Mouse (Mus musculus): ENCODE data around the gene Sdf2l1. TPM values are rescaled to one million over a fixed set of nuclear protein-coding genes. Genes with fewer than 3 reads are reported as not detected.
A peak's percentile ranks its signal among the peaks of the same experiment; 100 is the strongest.
"Not testable (repeated sequence)": the region's sequence is repeated elsewhere in the genome, so short reads cannot be mapped to it uniquely, and the experiment has no call there.

The Sdf2l1 gene
- polyA plus RNA-seq (2015; fragmentation: Nextera tagmentation; extraction: Ambion mirVana), result 37.0 and 42.9 TPM in 2 replicates

DNA sequence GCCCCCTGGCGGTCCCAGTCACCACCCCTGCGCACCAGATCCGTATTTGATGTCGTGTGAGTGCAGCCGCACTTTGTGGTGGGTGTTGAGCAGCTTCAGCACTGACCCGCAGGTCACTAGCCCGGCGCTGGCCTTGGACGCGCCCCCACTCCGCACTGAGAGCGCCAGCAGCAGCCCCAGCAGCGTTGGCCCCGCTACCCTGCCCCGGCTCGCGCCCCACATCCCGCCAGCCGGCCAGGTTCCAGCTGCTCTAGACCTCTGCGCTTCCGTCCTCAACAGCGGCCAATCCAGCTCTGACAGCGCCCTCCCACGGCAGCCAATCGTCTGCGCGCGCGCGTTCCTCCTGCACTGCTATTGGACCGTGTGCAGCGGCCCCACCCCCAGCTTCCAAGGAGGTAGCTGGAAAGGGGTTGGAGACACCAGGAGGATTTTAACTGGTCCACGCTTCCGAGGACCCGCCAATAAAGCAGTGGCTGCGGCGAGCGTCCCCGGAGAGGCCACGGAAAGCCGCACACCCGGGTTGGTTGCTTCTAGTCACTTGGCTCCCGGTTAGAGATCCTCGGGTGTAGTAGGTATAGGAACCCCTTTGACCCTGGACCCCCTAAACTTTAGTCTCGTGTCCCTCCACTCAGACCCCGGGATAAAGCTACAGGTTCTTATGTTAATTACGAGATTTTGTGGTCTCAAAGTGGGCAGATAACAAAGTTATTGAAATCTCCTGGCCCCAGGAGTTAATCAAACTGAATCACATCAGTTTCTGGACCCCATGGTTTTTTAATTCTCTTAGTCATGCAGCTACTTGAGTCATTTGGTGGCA lies at the start of gene Sdf2l1:
Sdf2l1 (minus strand) TSS at position 295 of the 817 bp plus-strand sequence.
- H3K27me3 ChIP-seq, result no peaks in the 10 kb centered on the region
- H3K9me3 ChIP-seq, result no peaks in the 10 kb centered on the region
- H3K27ac ChIP-seq, result peak within 1 kb of the TSS; percentile 82
- no peaks in the 10 kb centered on the region for H3K36me3 ChIP-seq
- peaks cover 20% of the 10 kb centered on the region for H3K4me1 ChIP-seq (replicated peaks)
- H3K9ac ChIP-seq (replicated peaks), result peak within 1 kb of the TSS; percentile 78
- peak within 1 kb of the TSS; percentile 97 for H3K4me2 ChIP-seq (replicated peaks)
- under 1% methylated on average over 47 of the region's 47 CpGs for WGBS
- H3K4me3 ChIP-seq (replicated peaks), result peak within 1 kb of the TSS; percentile 85
- peak; percentile 99 for ATAC-seq

DNA sequence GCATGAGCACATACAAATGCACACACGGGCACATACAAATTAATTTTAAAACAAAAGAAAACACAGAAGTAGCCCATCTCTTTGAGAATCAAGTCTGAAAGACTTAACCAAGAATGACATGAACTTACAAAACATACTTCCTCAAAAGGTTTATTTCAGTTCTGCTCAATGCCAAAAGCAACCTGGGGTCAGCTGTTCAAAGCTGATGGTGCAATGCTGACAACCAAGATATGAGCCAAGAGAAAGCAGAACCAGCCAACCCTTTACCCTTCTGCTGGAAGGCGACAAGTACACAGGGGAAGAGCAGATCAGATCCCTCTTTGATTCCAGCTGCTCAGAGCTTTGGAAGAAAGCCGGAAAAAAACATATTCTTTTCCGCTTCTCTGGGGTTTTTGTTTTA lies 49.2 kb upstream of the Sdf2l1 start:
- Histone ChIP-seq H3K4me3 (replicated peaks) (no peak overlapping the region), H3K4me2 (replicated peaks) (no peak overlapping the region), H3K27me3 (no peaks in the 10 kb centered on the region), H3K27ac (no peak overlapping the region), H3K36me3 (peaks cover 16% of the 10 kb centered on the region), H3K9me3 (no peaks in the 10 kb centered on the region), H3K4me1 (replicated peaks) (no peaks in the 10 kb centered on the region), H3K9ac (replicated peaks) (no peak overlapping the region)
- 91% methylated on average over 4 of the region's 4 CpGs for WGBS
- ATAC-seq, result no peak

DNA sequence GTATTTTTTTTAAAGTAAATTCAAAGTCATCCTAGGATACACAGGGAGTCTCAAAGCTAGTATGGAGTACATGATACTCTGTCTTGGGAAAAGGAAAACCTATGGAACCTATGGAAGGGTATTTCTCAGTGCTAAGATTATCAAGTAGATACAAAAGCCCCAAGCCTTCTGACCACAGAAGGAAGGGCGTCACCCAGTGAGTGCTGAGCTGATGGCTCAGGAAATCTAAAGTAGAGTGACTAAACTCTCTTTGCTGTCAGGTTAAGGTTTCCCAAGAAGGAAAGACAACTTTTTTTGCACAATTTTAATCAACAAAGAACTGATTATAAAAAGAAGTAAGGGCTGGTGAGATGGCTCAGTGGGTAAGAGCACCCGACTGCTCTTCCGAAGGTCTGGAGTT lies 47.5 kb upstream of the Sdf2l1 start:
- no peak overlapping the region for H3K4me2 ChIP-seq (replicated peaks)
- ATAC-seq, result no peak
- H3K4me3 ChIP-seq (replicated peaks), result no peak overlapping the region
- peaks cover 17% of the 10 kb centered on the region for H3K36me3 ChIP-seq
- H3K9ac ChIP-seq (replicated peaks), result no peak overlapping the region
- H3K4me1 ChIP-seq (replicated peaks), result no peaks in the 10 kb centered on the region
- no peak overlapping the region for H3K27ac ChIP-seq
- H3K9me3 ChIP-seq, result no peaks in the 10 kb centered on the region
- WGBS, result 95% methylated on average over 3 of the region's 3 CpGs
- H3K27me3 ChIP-seq, result no peaks in the 10 kb centered on the region

DNA sequence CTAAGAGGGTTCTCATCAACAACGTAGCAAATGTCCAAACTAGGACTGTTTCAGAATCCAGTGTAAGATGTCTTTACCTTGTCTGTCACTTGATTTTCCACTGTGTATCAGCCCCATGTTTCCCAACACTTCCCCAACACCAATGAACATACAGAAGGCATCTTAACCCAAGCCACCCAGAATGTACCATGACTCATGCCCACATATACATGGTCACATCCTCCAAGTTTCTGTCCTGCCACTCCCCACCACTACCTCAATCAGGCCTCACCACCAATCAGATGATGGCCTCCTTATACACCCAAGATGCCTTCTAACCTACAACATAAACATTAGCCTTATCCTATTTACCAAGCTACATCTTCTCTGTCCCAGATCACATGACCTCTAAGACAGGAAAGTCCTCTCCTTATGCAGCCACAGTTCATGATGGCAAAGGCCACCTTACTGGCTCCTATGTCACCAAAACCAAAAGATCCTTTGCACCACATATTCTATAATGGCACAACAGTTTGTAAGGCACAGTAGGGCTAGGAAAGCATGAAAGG lies 45.5 kb upstream of the Sdf2l1 start:
- no peak for ATAC-seq
- no peaks in the 10 kb centered on the region for H3K9me3 ChIP-seq
- no peaks in the 10 kb centered on the region for H3K4me1 ChIP-seq (replicated peaks)
- H3K36me3 ChIP-seq, result peaks cover 32% of the 10 kb centered on the region
- H3K4me2 ChIP-seq (replicated peaks), result no peak overlapping the region
- H3K4me3 ChIP-seq (replicated peaks), result no peak overlapping the region
- no peak overlapping the region for H3K9ac ChIP-seq (replicated peaks)
- no peak overlapping the region for H3K27ac ChIP-seq
- 96% methylated on average over 1 of the region's 1 CpGs for WGBS
- no peaks in the 10 kb centered on the region for H3K27me3 ChIP-seq

DNA sequence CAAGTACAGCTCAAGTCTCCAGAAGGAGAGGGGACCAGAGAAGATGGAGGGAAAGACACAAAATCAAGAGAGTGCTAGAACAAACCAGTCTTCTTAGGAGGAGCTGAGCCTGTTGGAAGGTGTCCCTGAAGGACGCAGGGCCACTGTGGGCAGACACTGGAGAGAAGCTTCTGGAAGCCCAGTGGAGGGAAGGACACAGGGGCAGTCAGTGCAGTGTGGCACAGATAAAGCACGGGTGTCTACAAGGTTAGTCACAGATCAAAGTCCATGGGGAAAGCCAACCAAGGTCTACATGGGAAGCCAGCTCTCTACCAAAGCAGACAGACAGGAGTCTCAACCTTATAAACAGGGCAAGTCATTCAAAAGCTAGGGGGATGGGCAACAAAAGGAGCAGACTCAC lies 43.6 kb upstream of the Sdf2l1 start:
- Histone ChIP-seq H3K9me3 (no peaks in the 10 kb centered on the region), H3K4me3 (replicated peaks) (no peak overlapping the region), H3K36me3 (peaks cover 41% of the 10 kb centered on the region), H3K4me1 (replicated peaks) (no peaks in the 10 kb centered on the region), H3K4me2 (replicated peaks) (no peak overlapping the region), H3K9ac (replicated peaks) (no peak overlapping the region), H3K27me3 (no peaks in the 10 kb centered on the region), H3K27ac (no peak overlapping the region)
- no peak for ATAC-seq
- WGBS, result 87% methylated on average over 2 of the region's 2 CpGs

DNA sequence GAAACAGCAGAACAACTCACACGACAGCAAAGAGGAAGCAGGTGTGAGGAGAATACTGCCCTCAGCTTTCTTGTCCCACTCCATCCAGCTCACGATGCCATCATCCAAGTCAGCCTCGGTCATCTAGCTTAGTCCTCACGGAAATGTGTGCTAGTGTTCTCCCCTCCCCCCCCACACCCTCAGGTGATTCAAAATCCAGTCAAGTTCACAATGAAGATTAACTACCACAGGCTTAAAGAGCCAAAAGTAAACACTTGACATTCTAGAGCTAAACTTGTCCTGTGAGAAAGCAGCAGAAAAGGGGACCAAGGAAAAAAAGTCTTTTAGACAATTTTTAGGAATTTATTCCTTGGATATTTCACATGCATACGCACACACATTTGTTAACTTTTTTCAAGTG lies 35.9 kb upstream of the Sdf2l1 start:
- H3K36me3 ChIP-seq, result peaks cover 52% of the 10 kb centered on the region

DNA sequence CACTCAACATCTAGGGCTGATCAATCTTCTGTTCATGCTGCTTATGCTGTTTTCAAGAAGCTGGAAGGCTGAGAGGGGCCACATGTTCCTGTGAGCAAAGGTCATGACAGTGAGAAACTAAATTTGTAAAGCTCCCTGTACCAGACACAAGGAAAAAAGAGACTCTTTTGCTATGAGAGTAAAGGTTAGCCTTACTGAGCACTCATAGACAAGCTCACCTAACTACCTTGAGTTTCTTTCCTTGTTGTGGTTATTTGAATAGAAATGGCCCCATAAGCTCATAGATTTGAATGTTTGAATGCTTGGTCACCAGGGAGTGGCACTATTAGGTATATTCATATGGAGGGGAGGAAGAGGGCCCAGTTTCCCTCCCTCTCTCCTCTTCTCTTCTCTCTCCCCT lies 35.0 kb upstream of the Sdf2l1 start:
- H3K4me1 ChIP-seq (replicated peaks), result no peaks in the 10 kb centered on the region
- H3K4me2 ChIP-seq (replicated peaks), result no peak overlapping the region
- H3K9ac ChIP-seq (replicated peaks), result no peak overlapping the region
- no peaks in the 10 kb centered on the region for H3K9me3 ChIP-seq
- no peak overlapping the region for H3K4me3 ChIP-seq (replicated peaks)
- ATAC-seq, result no peak
- H3K27me3 ChIP-seq, result no peaks in the 10 kb centered on the region
- H3K27ac ChIP-seq, result no peak overlapping the region
- H3K36me3 ChIP-seq, result peaks cover 47% of the 10 kb centered on the region

More for the DNA sequence above, 35.9 kb upstream of the Sdf2l1 start:
- Histone ChIP-seq H3K4me1 (replicated peaks) (no peaks in the 10 kb centered on the region), H3K27me3 (no peaks in the 10 kb centered on the region), H3K9me3 (no peaks in the 10 kb centered on the region), H3K4me2 (replicated peaks) (no peak overlapping the region), H3K4me3 (replicated peaks) (no peak overlapping the region), H3K9ac (replicated peaks) (no peak overlapping the region), H3K27ac (no peak overlapping the region)
- ATAC-seq, result no peak
- WGBS, result 87% methylated on average over 5 of the region's 5 CpGs

DNA sequence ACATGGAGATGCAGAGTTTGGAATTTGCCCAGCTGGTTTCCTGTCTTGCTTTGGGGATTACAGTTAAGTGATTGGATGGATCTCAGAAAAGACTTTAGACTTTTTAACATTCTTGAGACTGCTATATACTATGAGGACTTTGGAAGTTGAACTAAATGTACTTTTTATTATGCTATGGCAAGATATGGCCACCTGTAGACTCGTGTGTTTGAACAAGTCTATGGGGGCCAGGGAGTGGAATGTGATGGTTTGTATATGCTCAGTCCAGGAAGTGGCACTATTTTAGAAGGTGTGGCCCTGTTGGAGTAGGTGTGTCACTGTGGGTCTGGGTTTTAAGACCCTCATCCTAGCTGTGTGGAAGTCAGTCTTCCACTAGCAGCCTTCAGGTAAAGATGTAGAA lies 33.3 kb upstream of the Sdf2l1 start:
- ATAC-seq; H3K4me1 ChIP-seq (replicated peaks); H3K4me2 ChIP-seq (replicated peaks); H3K9me3 ChIP-seq; H3K27me3 ChIP-seq; H3K9ac ChIP-seq (replicated peaks); H3K4me3 ChIP-seq (replicated peaks); H3K27ac ChIP-seq: not testable (repeated sequence)
- WGBS, result 100% methylated on average over 1 of the region's 1 CpGs
- H3K36me3 ChIP-seq, result peaks cover 46% of the 10 kb centered on the region

DNA sequence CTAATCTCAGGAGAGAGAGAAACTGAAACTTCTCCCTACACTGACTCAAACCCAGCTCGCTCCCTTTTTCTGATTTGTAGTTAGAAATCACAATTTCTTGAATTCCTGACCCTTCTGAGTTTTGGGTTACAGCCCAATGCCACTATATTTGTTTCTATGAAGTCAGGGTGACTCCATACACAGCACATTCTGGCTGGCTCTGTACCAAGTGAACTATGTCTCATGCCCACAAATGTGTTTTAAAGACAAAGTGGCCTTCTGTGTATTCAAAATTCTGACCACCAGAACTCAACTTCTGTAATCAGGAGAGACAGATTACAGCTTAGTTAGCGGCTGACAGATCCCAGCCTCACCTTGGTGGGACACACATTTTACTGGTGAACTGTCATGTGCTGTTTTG lies 22.2 kb upstream of the Sdf2l1 start:
- H3K36me3 ChIP-seq, result peaks cover 65% of the 10 kb centered on the region
- no peak overlapping the region for H3K4me2 ChIP-seq (replicated peaks)
- no peak overlapping the region for H3K27ac ChIP-seq
- H3K9me3 ChIP-seq, result no peaks in the 10 kb centered on the region
- H3K9ac ChIP-seq (replicated peaks), result no peak overlapping the region
- H3K4me1 ChIP-seq (replicated peaks), result no peaks in the 10 kb centered on the region
- 94% methylated on average over 2 of the region's 2 CpGs for WGBS
- H3K4me3 ChIP-seq (replicated peaks), result no peak overlapping the region
- ATAC-seq, result no peak
- no peaks in the 10 kb centered on the region for H3K27me3 ChIP-seq

DNA sequence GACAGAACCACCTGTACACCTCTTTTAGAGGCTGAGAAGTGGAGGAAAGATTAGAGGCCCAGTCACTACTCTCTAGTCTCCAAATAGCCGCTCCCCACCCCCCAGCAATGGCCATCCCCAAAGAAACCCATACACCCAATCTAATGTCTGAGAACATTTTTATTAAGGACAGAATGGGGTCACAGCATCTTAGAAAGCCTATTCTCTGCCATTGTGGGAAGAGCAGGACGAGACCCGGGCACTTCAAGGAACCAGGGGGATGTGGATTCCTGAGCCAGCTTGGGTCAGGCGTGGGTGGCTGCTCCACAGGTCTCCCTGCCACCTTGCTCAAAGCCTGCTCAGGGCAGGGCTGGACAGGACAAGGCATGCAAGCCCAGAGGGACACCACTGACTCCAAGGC lies 19.7 kb upstream of the Sdf2l1 start:
- Histone ChIP-seq H3K27me3 (0 out of 2 replicates have a peak, but pooled peaks cover 2% of the 10 kb centered on the region), H3K9ac (replicated peaks) (no peak overlapping the region), H3K4me2 (replicated peaks) (no peak overlapping the region), H3K4me1 (replicated peaks) (peaks cover 17% of the 10 kb centered on the region), H3K9me3 (no peaks in the 10 kb centered on the region), H3K36me3 (peaks cover 43% of the 10 kb centered on the region), H3K27ac (no peak overlapping the region), H3K4me3 (replicated peaks) (no peak overlapping the region)
- WGBS, result 98% methylated on average over 4 of the region's 4 CpGs
- ATAC-seq, result no peak

DNA sequence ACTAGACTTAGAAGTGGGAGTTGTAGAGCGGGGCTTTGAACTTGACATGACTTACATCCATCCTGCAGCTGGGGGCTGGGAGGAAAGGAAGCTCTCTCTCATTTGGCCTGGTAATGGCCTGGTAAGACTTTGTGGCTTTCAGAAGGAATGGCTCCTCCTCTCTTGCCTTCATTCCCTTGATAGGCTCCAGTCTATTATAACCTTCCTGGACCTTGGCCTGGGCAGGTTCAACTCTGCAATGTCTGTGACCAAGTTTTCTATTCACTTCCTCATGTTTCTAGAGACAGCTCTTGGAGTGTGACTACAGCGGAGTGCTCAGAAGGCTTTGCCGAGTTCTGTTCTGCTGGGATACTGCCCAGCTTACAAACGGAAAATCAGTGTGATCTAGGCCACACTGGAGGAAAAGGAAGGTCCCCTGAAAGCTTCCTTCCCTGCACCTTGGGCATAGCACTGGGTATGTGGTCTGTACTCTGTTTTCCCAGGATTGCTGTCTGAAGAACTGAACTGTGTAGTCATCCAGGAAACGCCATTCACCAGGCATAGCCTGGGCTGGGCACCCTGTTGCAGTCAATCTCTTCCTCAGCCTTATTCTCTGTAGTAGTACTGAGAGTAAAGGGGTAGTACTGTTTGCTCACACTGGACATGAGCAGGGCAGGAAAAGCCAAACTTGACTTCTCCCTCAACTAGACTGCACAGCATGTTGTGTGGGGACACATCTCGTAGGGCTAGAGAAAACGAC lies 18.5 kb upstream of the Sdf2l1 start:
- Histone ChIP-seq H3K27me3 (0 out of 2 replicates have a peak, but pooled peaks cover 2% of the 10 kb centered on the region), H3K9ac (replicated peaks) (no peak overlapping the region), H3K4me2 (replicated peaks) (no peak overlapping the region), H3K27ac (no peak overlapping the region), H3K9me3 (no peaks in the 10 kb centered on the region), H3K36me3 (peaks cover 37% of the 10 kb centered on the region), H3K4me3 (replicated peaks) (no peak overlapping the region), H3K4me1 (replicated peaks) (peaks cover 18% of the 10 kb centered on the region)
- WGBS, result 90% methylated on average over 7 of the region's 7 CpGs
- no peak for ATAC-seq

DNA sequence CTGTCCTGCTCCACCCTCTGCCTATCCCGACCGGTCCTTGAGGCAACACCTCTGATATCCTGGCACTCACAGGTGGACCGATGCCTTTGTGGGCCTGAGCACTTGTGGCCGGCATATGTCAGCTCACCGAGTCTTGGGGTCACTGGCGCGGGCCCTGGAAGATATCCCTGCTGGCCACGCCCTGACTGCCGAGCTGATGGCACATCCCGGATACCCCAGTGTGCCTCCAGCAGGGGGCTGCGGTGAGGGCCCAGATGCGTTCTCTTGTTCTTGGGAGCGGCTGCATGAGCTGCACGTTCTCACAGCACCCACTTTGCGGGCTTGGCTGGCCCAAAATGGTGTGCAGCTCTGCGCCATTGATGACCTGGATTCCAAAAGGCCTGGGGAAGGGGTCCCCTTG lies 15.9 kb upstream of the Sdf2l1 start:
- Histone ChIP-seq H3K9me3 (no peaks in the 10 kb centered on the region), H3K27me3 (0 out of 2 replicates have a peak, but pooled peaks cover 2% of the 10 kb centered on the region), H3K27ac (no peak overlapping the region), H3K9ac (replicated peaks) (peak overlapping the region; percentile 76), H3K4me1 (replicated peaks) (peaks cover 18% of the 10 kb centered on the region), H3K4me2 (replicated peaks) (peak overlapping the region; percentile 92), H3K36me3 (peaks cover 18% of the 10 kb centered on the region), H3K4me3 (replicated peaks) (peak overlapping the region; percentile 62)
- 9% methylated on average over 16 of the region's 16 CpGs for WGBS
- peak; percentile 21 for ATAC-seq

Measured in midbrain, embryonic 13.5 days (tissue).